ENCODE assay signal across 12 mouse cellular contexts in the genomic region with DNA sequence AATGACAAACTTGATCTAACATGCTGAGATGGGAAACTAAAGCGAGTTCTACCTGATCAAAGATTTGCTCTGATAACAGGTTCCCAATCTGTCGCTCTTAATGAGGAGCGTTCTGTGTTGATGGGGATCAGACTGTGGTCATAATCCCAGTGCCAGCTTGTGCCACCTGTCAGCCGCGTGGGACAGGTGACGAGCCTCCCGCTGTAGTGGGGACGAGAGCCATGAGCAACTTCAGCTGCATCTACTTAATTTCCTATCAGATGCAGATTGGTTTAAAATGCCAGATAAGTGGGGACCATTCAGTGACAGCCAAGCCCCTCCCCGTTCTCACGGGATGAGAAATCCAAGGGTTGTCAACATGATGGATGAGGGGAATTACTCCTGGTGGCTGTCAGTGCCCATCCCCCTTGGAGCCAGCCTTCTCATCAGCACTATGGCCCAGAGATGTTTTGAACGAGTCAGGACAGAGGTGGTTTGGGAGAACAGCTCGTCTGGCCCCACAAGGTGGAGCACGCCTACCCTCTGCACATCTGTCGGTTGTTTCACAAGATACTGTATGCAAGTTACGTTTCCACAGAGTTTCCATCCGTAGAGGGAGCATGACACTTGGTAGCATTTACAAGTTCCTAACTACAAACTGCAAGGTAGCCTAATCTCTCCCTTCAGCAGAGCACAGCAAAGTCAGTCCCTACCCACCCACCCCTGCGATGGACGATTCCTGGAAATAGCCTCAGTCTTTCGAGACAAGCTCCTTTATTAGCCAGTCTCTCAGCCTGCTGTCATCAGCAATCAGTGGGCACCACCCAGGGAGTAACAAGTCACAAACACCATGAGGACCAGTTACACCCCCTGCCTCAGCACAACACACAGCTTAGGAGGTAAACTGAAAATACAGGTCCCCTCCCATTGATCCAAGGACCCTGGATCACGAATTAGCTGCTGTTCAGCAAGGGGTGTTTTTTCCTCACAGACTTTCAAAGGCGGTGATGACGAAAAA.
DNase-seq lines count a peak whose midpoint lies in the region; ATAC-seq and TF ChIP-seq lines count a peak whose summit lies in the region.
"Had no signal": no experiment of that assay in that cellular context is flagged by ENCODE, and none has a peak within 500 bp of the region (broad histone marks: within the 10 kb centered on the region; RNA-seq: fewer than 3 reads in every experiment).

No protein-coding gene starts in this region.

- no peak; the same call in 1 of the 2 replicates for TF ChIP-seq CTCF in forebrain, postnatal 0 days (IDR thresholded peaks at IDR 0.05; ENCODE audit: low read depth)
- peak; percentile 39 for TF ChIP-seq CTCF in stomach, postnatal 0 days (IDR thresholded peaks at IDR 0.05; ENCODE audit: low read depth)

- H3K4me2 ChIP-seq in forebrain, embryonic 12.5 days, result no peak overlapping the region
- no peak overlapping the region for H3K4me2 ChIP-seq in forebrain, postnatal 0 days (ENCODE audit: low read depth)
- no peak overlapping the region for H3K4me2 ChIP-seq in midbrain, embryonic 11.5 days
- H3K4me2 ChIP-seq in midbrain, embryonic 14.5 days (ENCODE audit: low read length), result no peak overlapping the region
- no peak overlapping the region for H3K4me2 ChIP-seq in stomach, postnatal 0 days (replicated peaks; ENCODE audit: low read depth)
- H3K4me2 ChIP-seq in liver, embryonic 12.5 days, result no peak overlapping the region
- H3K4me2 ChIP-seq: liver, embryonic 13.5 days; midbrain, embryonic 12.5 days had no signal

- H3K36me3 ChIP-seq in forebrain, embryonic 12.5 days (replicated peaks), result no peaks in the 10 kb centered on the region
- no peaks in the 10 kb centered on the region for H3K36me3 ChIP-seq in forebrain, postnatal 0 days (ENCODE audit: insufficient read depth)
- H3K36me3 ChIP-seq in midbrain, embryonic 11.5 days (ENCODE audit: control insufficient read depth, insufficient read depth, low read length), result no peaks in the 10 kb centered on the region
- no peaks in the 10 kb centered on the region for H3K36me3 ChIP-seq in midbrain, embryonic 14.5 days (ENCODE audit: control insufficient read depth, insufficient read depth, low read length)
- H3K36me3 ChIP-seq in stomach, postnatal 0 days (ENCODE audit: control insufficient read depth, insufficient read depth, low read length), result no peaks in the 10 kb centered on the region
- H3K36me3 ChIP-seq in liver, embryonic 12.5 days, result no peaks in the 10 kb centered on the region
- H3K36me3 ChIP-seq: liver, embryonic 13.5 days; midbrain, embryonic 12.5 days had no signal

- 0 out of 2 replicates have a peak, but pooled peaks have one; percentile 28 for ATAC-seq in forebrain, embryonic 12.5 days (ENCODE audit: low FRiP score)
- no peak for ATAC-seq in forebrain, postnatal 0 days
- no peak for ATAC-seq in midbrain, embryonic 11.5 days (ENCODE audit: low FRiP score)
- ATAC-seq in midbrain, embryonic 14.5 days (ENCODE audit: low FRiP score, low TSS enrichment), result no peak
- ATAC-seq in stomach, postnatal 0 days (ENCODE audit: low FRiP score, low TSS enrichment), result no peak
- ATAC-seq in megakaryocyte-erythroid progenitor cell, adult 5-6 weeks (replicated peaks; ENCODE audit: low FRiP score, low TSS enrichment, poor library complexity, severe bottlenecking), result no peak
- ATAC-seq in liver, embryonic 12.5 days, result no peak

- no peaks in the 10 kb centered on the region for H3K9me3 ChIP-seq in forebrain, embryonic 12.5 days
- no peaks in the 10 kb centered on the region for H3K9me3 ChIP-seq in forebrain, postnatal 0 days (ENCODE audit: low read length)
- no peaks in the 10 kb centered on the region for H3K9me3 ChIP-seq in midbrain, embryonic 11.5 days (ENCODE audit: control insufficient read depth, low read length)
- no peaks in the 10 kb centered on the region for H3K9me3 ChIP-seq in midbrain, embryonic 14.5 days (ENCODE audit: control insufficient read depth, low read length)
- no peaks in the 10 kb centered on the region for H3K9me3 ChIP-seq in stomach, postnatal 0 days (ENCODE audit: control insufficient read depth, low read length)
- no peaks in the 10 kb centered on the region for H3K9me3 ChIP-seq in liver, embryonic 12.5 days (replicated peaks)
- H3K9me3 ChIP-seq: liver, embryonic 13.5 days; midbrain, embryonic 12.5 days had no signal

- H3K4me1 ChIP-seq in forebrain, embryonic 12.5 days, result peaks cover 14% of the 10 kb centered on the region
- H3K4me1 ChIP-seq in forebrain, postnatal 0 days (ENCODE audit: insufficient read depth), result no peaks in the 10 kb centered on the region
- H3K4me1 ChIP-seq in midbrain, embryonic 11.5 days (ENCODE audit: control insufficient read depth, insufficient read depth, low read length), result no peaks in the 10 kb centered on the region
- H3K4me1 ChIP-seq in midbrain, embryonic 14.5 days (ENCODE audit: control insufficient read depth, insufficient read depth, low read length), result peaks cover 8% of the 10 kb centered on the region
- no peaks in the 10 kb centered on the region for H3K4me1 ChIP-seq in stomach, postnatal 0 days (replicated peaks; ENCODE audit: control insufficient read depth, insufficient read depth)
- no peaks in the 10 kb centered on the region for H3K4me1 ChIP-seq in liver, embryonic 12.5 days
- H3K4me1 ChIP-seq: liver, embryonic 13.5 days had no signal

- no peak for TF ChIP-seq EP300 in stomach, postnatal 0 days (optimal IDR thresholded peaks at IDR 0.05)

- H3K27ac ChIP-seq in forebrain, embryonic 12.5 days, result no peak overlapping the region
- no peak overlapping the region for H3K27ac ChIP-seq in forebrain, postnatal 0 days (ENCODE audit: low read depth, low read length)
- H3K27ac ChIP-seq in midbrain, embryonic 11.5 days (ENCODE audit: low read depth, low read length), result no peak overlapping the region
- no peak overlapping the region for H3K27ac ChIP-seq in midbrain, embryonic 14.5 days (replicated peaks; ENCODE audit: low read depth, low read length)
- no peak overlapping the region for H3K27ac ChIP-seq in stomach, postnatal 0 days (replicated peaks)
- H3K27ac ChIP-seq in liver, embryonic 12.5 days, result no peak overlapping the region
- H3K27ac ChIP-seq: liver, embryonic 13.5 days; midbrain, embryonic 12.5 days had no signal

- 64% methylated on average over 22 of the region's 22 CpGs for WGBS in forebrain, embryonic 12.5 days
- WGBS in forebrain, postnatal 0 days, result 58% methylated on average over 22 of the region's 22 CpGs
- WGBS in midbrain, embryonic 11.5 days, result 69% methylated on average over 22 of the region's 22 CpGs
- 61% methylated on average over 22 of the region's 22 CpGs for WGBS in midbrain, embryonic 14.5 days
- 45% methylated on average over 22 of the region's 22 CpGs for WGBS in stomach, postnatal 0 days
- WGBS in liver, embryonic 12.5 days (ENCODE audit: insufficient replicate concordance), result 55% methylated on average over 22 of the region's 22 CpGs

- peaks cover 3% of the 10 kb centered on the region; the same call in 1 of the 2 replicates for H3K27me3 ChIP-seq in forebrain, embryonic 12.5 days
- H3K27me3 ChIP-seq in forebrain, postnatal 0 days (ENCODE audit: insufficient read depth, low read length), result no peaks in the 10 kb centered on the region
- no peaks in the 10 kb centered on the region for H3K27me3 ChIP-seq in midbrain, embryonic 11.5 days (ENCODE audit: control insufficient read depth, insufficient read depth, low read length)
- no peaks in the 10 kb centered on the region for H3K27me3 ChIP-seq in midbrain, embryonic 14.5 days (ENCODE audit: control insufficient read depth, insufficient read depth, low read length)
- H3K27me3 ChIP-seq in stomach, postnatal 0 days (ENCODE audit: control insufficient read depth, insufficient read depth, low read length), result no peaks in the 10 kb centered on the region
- H3K27me3 ChIP-seq in liver, embryonic 12.5 days (replicated peaks), result no peaks in the 10 kb centered on the region
- H3K27me3 ChIP-seq: liver, embryonic 13.5 days; midbrain, embryonic 12.5 days had no signal

- H3K9ac ChIP-seq in forebrain, embryonic 12.5 days, result no peak overlapping the region
- H3K9ac ChIP-seq in forebrain, postnatal 0 days, result no peak overlapping the region
- H3K9ac ChIP-seq in midbrain, embryonic 11.5 days (ENCODE audit: low read length), result no peak overlapping the region
- H3K9ac ChIP-seq in midbrain, embryonic 14.5 days (replicated peaks; ENCODE audit: low read length), result no peak overlapping the region
- H3K9ac ChIP-seq in stomach, postnatal 0 days (ENCODE audit: low read length), result no peak overlapping the region
- H3K9ac ChIP-seq in liver, embryonic 12.5 days, result no peak overlapping the region
- H3K9ac ChIP-seq: liver, embryonic 13.5 days; midbrain, embryonic 12.5 days had no signal

- no peak overlapping the region for H3K4me3 ChIP-seq in forebrain, embryonic 12.5 days (replicated peaks)
- no peak overlapping the region for H3K4me3 ChIP-seq in forebrain, postnatal 0 days (ENCODE audit: low read depth, low read length)
- no peak overlapping the region for H3K4me3 ChIP-seq in midbrain, embryonic 11.5 days (ENCODE audit: low read depth, low read length)
- no peak overlapping the region for H3K4me3 ChIP-seq in midbrain, embryonic 14.5 days (replicated peaks; ENCODE audit: low read depth, low read length)
- no peak overlapping the region for H3K4me3 ChIP-seq in stomach, postnatal 0 days (ENCODE audit: low read depth, low read length)
- H3K4me3 ChIP-seq in liver, embryonic 12.5 days, result no peak overlapping the region
- H3K4me3 ChIP-seq: liver, embryonic 13.5 days; midbrain, embryonic 12.5 days had no signal

- no peak for DNase-seq in forebrain, postnatal 0 days
- peak; percentile 54 for DNase-seq in midbrain, embryonic 11.5 days (ENCODE audit: low spot score, missing footprints)
- no peak for DNase-seq in midbrain, embryonic 14.5 days
- peak; percentile 24 for DNase-seq in forelimb bud, embryonic 11.5 days (ENCODE audit: low read depth, low spot score)
- DNase-seq in stomach, postnatal 0 days (ENCODE audit: low spot score), result no peak
- DNase-seq: gastrocnemius, postnatal 10 days; kidney, adult 8-10 months; liver, embryonic 13.5 days had no signal

Comparison
In these comparisons a context has a peak if more than half of its experiments do, and no peak if none do; other contexts are left out.
1. DNase-seq: peak in midbrain, embryonic 11.5 days (single experiment) and forelimb bud, embryonic 11.5 days (single experiment); none in forebrain, postnatal 0 days (single experiment), midbrain, embryonic 14.5 days (single experiment) and stomach, postnatal 0 days (single experiment).